1 mouse cellular context compared by ENCODE assay signal in genomic region chr2:69777985-69778835, GRCm38 (mm10).
A peak's percentile ranks its signal among the peaks of the same experiment; 100 is the strongest.
TF ChIP-seq lines count a peak whose summit lies in the region.

No protein-coding gene starts in this region.

TF ChIP-seq in MEL, 35 proteins besides CTCF, POLR2A, EP300 and RAD21 (continued from another document):
- TF ChIP-seq USF2 (IDR thresholded peaks at IDR 0.05; ENCODE audit: borderline replicate concordance in 1 of 2, insufficient read depth in 1 of 2, low read depth in 1 of 2, low read length in 2 of 2) (no peak), ELF1 (IDR thresholded peaks at IDR 0.05; ENCODE audit: low read depth, low read length) (peak; percentile 45; the same call in 1 of the 2 replicates), POLR2AphosphoS2 (IDR thresholded peaks at IDR 0.05; ENCODE audit: low read length) (no peak), TCF12 (IDR thresholded peaks at IDR 0.05; ENCODE audit: low read depth, low read length) (peak; percentile 4; the same call in 1 of the 2 replicates), MXI1 (IDR thresholded peaks at IDR 0.05; ENCODE audit: low read depth, low read length) (no peak), TAL1 (IDR thresholded peaks at IDR 0.05; ENCODE audit: low read length) (no peak), ZKSCAN1 (IDR thresholded peaks at IDR 0.05; ENCODE audit: low read depth, low read length) (no peak), ETS1 (IDR thresholded peaks at IDR 0.05; ENCODE audit: low read depth, low read length) (no peak), GABPA (IDR thresholded peaks at IDR 0.05; ENCODE audit: low read depth, low read length) (no peak), USF1 (IDR thresholded peaks at IDR 0.05; ENCODE audit: low read depth, low read length) (no peak), MEF2A (IDR thresholded peaks at IDR 0.05; ENCODE audit: extremely low read depth, insufficient replicate concordance, low read depth, low read length, poor library complexity, severe bottlenecking) (no peak), JUND (IDR thresholded peaks at IDR 0.05; ENCODE audit: low read depth, low read length) (no peak), ZC3H11A (IDR thresholded peaks at IDR 0.05; ENCODE audit: low read depth, low read length) (no peak), BHLHE40 (IDR thresholded peaks at IDR 0.05; ENCODE audit: borderline replicate concordance, low read depth, low read length) (no peak), CHD2 (IDR thresholded peaks at IDR 0.05; ENCODE audit: low read length) (no peak), CHD1 (IDR thresholded peaks at IDR 0.05; ENCODE audit: low read depth, low read length) (no peak), HCFC1 (IDR thresholded peaks at IDR 0.05; ENCODE audit: low read depth, low read length) (no peak; the same call in 1 of the 2 replicates), MYC (IDR thresholded peaks at IDR 0.05; ENCODE audit: low read depth, low read length) (no peak), ZNF384 (IDR thresholded peaks at IDR 0.05; ENCODE audit: low read depth, low read length) (peak; percentile 88), SMC3 (IDR thresholded peaks at IDR 0.05; ENCODE audit: low read depth, low read length) (no peak), ZMIZ1 (IDR thresholded peaks at IDR 0.05; ENCODE audit: low read depth, low read length) (no peak), UBTF (IDR thresholded peaks at IDR 0.05; ENCODE audit: borderline replicate concordance, insufficient read depth, low read depth, low read length) (0 out of 2 replicates have a peak, but pooled peaks have one; percentile 61), MYB (IDR thresholded peaks at IDR 0.05; ENCODE audit: low read depth, low read length) (no peak), GATA1 (IDR thresholded peaks at IDR 0.05; ENCODE audit: low read depth, low read length) (0 out of 2 replicates have a peak, but pooled peaks have one; percentile 23), KAT2A (conservative IDR thresholded peaks at IDR 0.05; ENCODE audit: low read depth, low read length) (no peak), TBP (IDR thresholded peaks at IDR 0.05; ENCODE audit: low read depth, low read length) (peak; percentile 96), RCOR1 (IDR thresholded peaks at IDR 0.05; ENCODE audit: low read depth, low read length) (no peak), NELFE (IDR thresholded peaks at IDR 0.05; ENCODE audit: low read depth, low read length) (peak; percentile 32; the same call in 1 of the 2 replicates)
